Mouse (Mus musculus): Measurements from ENCODE around the gene Cx3cr1. TPM values are rescaled to one million over a fixed set of nuclear protein-coding genes. Genes with fewer than 3 reads are reported as not detected.

Cx3cr1 gene
- polyA plus RNA-seq, 1 experiment from 2014 or later = 6.1 TPM

DNA sequence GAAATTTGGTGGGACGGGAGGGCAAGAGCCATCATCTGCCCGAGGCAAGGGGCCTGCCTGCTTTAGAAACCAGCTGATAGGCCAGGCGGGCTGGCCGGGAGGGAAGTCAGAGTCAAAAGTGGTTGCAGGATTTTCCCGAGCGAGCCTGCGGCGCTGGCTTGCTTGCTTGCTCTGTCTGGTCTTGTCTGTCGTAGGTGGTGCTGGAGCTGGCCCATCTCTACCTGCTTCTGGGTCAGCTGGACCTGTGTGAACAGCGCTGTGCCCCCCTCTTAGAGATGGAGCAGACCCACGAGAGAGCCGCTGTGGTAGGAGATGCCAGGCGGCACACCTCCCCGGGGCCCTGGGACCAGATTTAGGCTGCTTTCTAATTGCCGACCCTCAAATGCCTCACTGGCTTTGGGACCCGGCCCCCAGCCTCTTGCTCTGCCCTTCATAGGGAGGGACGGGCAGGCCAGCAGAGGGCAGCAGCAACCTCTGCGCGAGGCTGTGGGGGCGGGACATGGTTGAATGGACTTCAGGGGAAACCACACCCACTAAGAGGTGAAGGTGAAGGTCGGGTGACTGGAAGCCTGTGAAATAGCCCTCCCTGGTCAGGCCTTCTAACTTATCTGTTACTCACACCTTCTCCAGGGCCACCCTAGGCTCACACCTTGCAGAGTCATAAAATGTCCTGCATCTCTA, 106.6 kb downstream of the Cx3cr1 start:
- 9% methylated on average over 21 of the region's 21 CpGs for WGBS
- H3K36me3 ChIP-seq (replicated peaks) = no peaks in the 10 kb centered on the region
- H3K4me1 ChIP-seq = peaks cover 13% of the 10 kb centered on the region
- H3K9me3 ChIP-seq = no peaks in the 10 kb centered on the region
- H3K4me3 ChIP-seq = peak overlapping the region; percentile 43
- H3K27me3 ChIP-seq (replicated peaks; ENCODE audit: low read depth, poor library complexity, severe bottlenecking) = peaks cover 26% of the 10 kb centered on the region
- H3K27ac ChIP-seq (replicated peaks) = peak overlapping the region; percentile 60; the same call in 1 of the 2 replicates
- DNase-seq (ENCODE audit: low spot score) = peak; percentile 89

DNA sequence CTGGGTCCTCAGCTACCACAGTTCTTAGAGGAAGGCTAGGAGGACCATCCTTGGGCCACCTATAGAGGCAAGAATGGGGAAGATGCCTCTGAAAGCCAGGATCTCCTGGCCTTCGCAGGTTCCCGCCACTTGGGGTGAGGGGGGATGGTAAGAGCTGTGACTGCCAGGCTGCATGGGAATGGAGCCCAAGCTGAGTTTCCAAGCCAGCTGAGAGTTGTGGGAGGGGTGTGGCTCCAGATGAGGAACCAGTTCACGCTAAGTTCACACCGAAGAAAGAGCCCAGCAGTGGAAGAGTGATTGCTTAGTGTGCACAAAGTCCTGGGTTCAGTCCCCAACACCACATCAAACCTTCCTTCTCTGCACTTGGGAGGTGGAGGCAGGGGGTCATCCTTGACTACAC, 107.5 kb downstream of the Cx3cr1 start:
- Histone ChIP-seq H3K36me3 (replicated peaks) (no peaks in the 10 kb centered on the region), H3K4me3 (no peak overlapping the region), H3K27ac (replicated peaks) (no peak overlapping the region), H3K4me1 (peaks cover 13% of the 10 kb centered on the region), H3K9me3 (no peaks in the 10 kb centered on the region), H3K27me3 (replicated peaks; ENCODE audit: low read depth, poor library complexity, severe bottlenecking) (peaks cover 26% of the 10 kb centered on the region)
- 80% methylated on average over 4 of the region's 4 CpGs for WGBS
- no peak for DNase-seq (ENCODE audit: low spot score)

DNA sequence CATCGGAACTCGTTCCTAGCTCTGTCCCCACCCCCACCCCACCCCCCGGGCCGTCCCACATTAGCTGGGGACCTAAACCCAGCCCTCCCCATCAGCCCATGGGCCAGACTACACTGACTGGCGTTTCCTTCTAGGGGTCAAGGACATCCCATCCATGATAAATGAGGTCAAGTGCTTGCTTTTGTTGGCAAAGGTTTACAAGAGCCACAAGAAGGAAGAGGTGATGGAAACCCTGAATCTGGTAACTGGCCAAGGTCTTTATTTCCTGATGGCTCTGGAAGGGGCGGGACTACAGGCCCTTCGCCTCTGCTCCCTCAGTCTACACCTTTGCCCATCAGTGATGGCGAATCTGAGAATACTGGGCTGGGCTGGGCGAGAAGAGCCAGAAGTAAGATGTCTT, 110.8 kb downstream of the Cx3cr1 start:
- Histone ChIP-seq H3K27ac (replicated peaks) (no peak overlapping the region), H3K36me3 (replicated peaks) (no peaks in the 10 kb centered on the region), H3K9me3 (no peaks in the 10 kb centered on the region), H3K27me3 (replicated peaks; ENCODE audit: low read depth, poor library complexity, severe bottlenecking) (peaks cover 26% of the 10 kb centered on the region), H3K4me3 (no peak overlapping the region), H3K4me1 (peaks cover 13% of the 10 kb centered on the region)
- no peak for DNase-seq (ENCODE audit: low spot score)
- 77% methylated on average over 9 of the region's 9 CpGs for WGBS

DNA sequence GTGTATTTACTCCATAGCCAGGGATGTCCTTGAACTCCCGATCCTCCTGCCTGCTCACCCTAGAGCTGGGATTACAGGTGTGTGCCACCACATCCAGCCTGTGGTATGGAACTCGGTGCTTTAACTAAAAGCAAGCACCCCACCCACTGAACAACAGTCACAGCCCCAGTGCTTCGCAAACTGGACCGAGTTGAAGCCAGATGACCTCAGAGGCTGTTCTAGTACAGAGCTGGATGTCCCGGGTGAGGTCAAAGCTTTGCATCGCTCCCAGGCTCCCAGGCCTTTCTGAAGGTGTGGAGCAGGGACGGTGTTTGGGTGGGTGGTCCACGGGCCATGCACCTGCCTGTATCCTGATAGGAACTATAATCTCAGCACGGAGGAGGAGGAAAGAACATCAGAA, 118.3 kb downstream of the Cx3cr1 start:
- H3K27ac ChIP-seq (replicated peaks) = no peak overlapping the region
- WGBS = 82% methylated on average over 9 of the region's 9 CpGs
- H3K36me3 ChIP-seq (replicated peaks) = no peaks in the 10 kb centered on the region
- DNase-seq (ENCODE audit: low spot score) = no peak
- H3K27me3 ChIP-seq (replicated peaks; ENCODE audit: low read depth, poor library complexity, severe bottlenecking) = no peaks in the 10 kb centered on the region
- peaks cover 9% of the 10 kb centered on the region for H3K4me1 ChIP-seq
- H3K4me3 ChIP-seq = no peak overlapping the region
- H3K9me3 ChIP-seq = no peaks in the 10 kb centered on the region

DNA sequence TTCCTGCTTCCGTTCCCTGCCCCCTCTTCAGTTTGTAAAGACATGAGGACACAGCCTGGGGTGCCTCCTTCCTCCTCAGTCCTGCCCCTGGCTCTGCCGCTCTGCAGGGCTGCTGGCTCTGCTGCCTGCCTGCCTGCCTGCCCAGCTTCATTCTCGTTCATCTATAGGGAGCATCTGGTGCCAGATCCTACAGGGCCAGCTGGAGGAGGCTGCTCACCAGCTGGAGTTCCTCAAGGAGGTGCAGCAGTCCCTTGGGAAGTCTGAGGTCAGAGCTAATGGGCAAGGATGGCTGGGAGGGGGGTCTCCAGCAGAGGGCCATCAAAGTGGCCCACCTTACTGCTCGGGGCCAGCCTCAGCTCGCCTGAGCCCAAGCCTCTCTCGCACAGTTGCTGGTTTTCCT, 119.2 kb downstream of the Cx3cr1 start:
- WGBS = 43% methylated on average over 6 of the region's 6 CpGs
- H3K4me3 ChIP-seq = no peak overlapping the region
- H3K36me3 ChIP-seq (replicated peaks) = no peaks in the 10 kb centered on the region
- DNase-seq (ENCODE audit: low spot score) = peak; percentile 24
- no peaks in the 10 kb centered on the region for H3K27me3 ChIP-seq (replicated peaks; ENCODE audit: low read depth, poor library complexity, severe bottlenecking)
- no peaks in the 10 kb centered on the region for H3K9me3 ChIP-seq
- peak overlapping the region; percentile 61; the same call in 1 of the 2 replicates for H3K27ac ChIP-seq (replicated peaks)
- peaks cover 9% of the 10 kb centered on the region for H3K4me1 ChIP-seq

DNA sequence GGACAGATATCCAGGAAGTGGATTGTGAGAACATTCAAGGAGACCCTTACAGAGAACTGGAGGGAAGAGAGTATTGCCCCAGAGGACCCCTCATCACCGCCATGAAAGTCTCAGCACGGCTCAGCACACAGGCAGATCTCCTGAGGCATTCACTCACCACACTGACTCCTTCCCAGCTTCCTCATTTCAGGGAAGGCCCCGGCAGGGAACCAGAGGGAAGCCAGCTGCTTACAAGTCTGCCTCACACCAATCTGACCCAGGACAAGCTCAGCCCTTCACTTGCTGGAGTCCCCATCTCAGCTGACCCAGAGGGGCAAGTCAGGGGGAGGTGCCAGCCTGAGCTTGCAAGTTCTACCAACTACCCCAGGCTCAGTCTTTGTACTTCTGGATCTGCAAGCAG, 120.9 kb downstream of the Cx3cr1 start:
- no peaks in the 10 kb centered on the region for H3K9me3 ChIP-seq
- DNase-seq (ENCODE audit: low spot score) = no peak
- 57% methylated on average over 3 of the region's 3 CpGs for WGBS
- peaks cover 10% of the 10 kb centered on the region for H3K4me1 ChIP-seq
- H3K27ac ChIP-seq (replicated peaks) = no peak overlapping the region
- H3K36me3 ChIP-seq (replicated peaks) = no peaks in the 10 kb centered on the region
- no peak overlapping the region for H3K4me3 ChIP-seq
- no peaks in the 10 kb centered on the region for H3K27me3 ChIP-seq (replicated peaks; ENCODE audit: low read depth, poor library complexity, severe bottlenecking)

DNA sequence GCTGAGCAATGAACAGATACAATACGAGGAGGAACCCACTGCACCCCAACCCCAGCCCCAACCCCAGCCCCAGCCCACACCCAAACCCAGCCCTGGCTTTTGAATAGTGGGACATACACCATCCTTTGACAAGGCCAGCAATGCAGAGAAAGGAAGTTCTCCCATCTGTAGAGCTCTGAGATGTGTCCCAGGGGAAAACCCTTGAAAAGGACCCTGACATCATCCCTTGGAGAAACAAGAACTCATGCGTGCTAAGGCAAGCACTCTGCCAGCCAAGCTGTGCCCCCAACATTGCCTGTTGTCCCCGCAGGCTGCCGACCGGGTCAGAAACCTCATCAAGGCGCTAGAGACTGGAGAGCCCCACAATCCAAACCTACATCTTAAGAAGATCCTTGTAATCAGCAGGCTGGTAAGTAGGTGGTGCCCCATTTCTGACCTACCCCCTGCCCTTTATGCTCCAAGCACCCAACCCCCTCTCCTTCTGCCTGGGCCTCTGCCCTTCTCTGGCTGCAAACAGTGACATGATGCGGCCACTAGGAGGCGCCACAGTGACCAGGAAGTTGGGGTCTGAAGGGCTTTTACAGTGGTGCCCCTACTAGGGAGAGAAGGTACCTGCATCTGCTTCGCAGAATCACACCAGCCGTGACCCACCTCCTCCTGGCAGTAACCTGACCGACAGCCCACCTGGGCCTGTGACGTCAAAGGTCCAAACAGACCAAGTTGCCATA, 124.3 kb downstream of the Cx3cr1 start:
- Histone ChIP-seq H3K9me3 (no peaks in the 10 kb centered on the region), H3K4me3 (no peak overlapping the region), H3K27me3 (replicated peaks; ENCODE audit: low read depth, poor library complexity, severe bottlenecking) (no peaks in the 10 kb centered on the region), H3K4me1 (peaks cover 20% of the 10 kb centered on the region), H3K27ac (replicated peaks) (no peak overlapping the region), H3K36me3 (replicated peaks) (no peaks in the 10 kb centered on the region)
- DNase-seq (ENCODE audit: low spot score) = peak; percentile 22
- 76% methylated on average over 12 of the region's 12 CpGs for WGBS

DNA sequence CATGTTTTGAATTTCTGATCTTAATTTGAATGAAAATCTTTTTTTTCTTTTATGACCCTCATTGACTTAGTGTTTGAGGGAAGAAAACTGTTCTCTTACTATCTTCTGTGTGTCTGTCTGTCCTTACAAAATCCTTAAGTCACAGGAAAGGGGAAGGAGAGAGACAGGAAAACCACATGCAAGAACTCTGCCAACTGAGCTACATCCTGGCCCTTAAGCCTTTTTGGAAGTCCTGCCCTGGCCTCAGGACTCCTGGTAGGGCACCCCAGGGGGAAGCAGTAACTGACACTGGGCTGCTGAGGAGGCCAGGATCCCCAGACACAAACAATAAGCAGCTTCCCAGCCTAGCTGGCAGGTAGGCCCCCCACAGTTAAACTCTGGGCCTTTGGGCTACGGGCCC, 126.4 kb downstream of the Cx3cr1 start:
- H3K4me1 ChIP-seq = peaks cover 33% of the 10 kb centered on the region
- H3K27ac ChIP-seq (replicated peaks) = no peak overlapping the region
- 54% methylated on average over 1 of the region's 1 CpGs for WGBS

DNA sequence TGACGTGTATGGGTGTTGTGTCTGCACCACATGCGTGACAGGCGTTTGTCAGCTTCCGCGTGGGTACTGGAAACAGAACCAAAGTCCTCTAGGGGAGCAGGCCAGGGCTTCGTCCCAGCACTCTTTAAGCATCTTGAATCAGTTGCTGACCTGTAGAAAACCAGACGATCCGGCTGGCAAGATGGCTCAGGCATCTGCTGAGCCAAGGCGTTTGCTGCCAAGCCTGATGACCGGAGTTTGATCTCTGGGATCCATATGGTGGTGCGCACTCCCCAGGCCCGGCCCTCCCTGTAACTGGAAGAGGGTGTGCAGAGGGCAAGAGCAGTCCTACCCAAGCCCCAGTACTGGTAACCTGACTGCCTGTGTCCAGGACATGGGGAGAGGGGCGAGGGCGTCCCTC, 127.8 kb downstream of the Cx3cr1 start:
- no peak for DNase-seq (ENCODE audit: low spot score)
- 88% methylated on average over 14 of the region's 14 CpGs for WGBS

More for the DNA sequence above, 126.4 kb downstream of the Cx3cr1 start:
- no peaks in the 10 kb centered on the region for H3K27me3 ChIP-seq (replicated peaks; ENCODE audit: low read depth, poor library complexity, severe bottlenecking)
- H3K36me3 ChIP-seq (replicated peaks) = no peaks in the 10 kb centered on the region
- H3K9me3 ChIP-seq = no peaks in the 10 kb centered on the region
- H3K4me3 ChIP-seq = no peak overlapping the region
- DNase-seq (ENCODE audit: low spot score) = no peak

DNA sequence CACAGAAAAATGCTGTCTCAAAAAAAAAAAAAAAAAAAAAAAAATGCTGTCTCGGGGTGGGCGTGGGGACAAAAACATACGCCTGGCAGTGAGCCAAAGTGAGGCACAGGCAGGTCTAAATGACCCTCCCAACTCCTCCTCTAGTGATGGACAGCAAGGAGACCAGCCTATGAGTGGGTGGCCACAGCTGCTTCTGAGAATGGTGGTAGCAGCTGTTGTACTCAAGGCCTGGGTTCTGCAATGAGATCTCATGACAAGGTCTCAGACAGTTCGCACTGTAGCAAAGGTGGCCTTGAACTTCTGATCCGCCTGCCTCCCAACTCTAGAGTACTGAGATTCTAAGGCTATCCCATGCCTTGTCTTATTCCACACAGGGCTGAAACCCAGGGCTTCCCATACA, 128.3 kb downstream of the Cx3cr1 start:
- peaks cover 49% of the 10 kb centered on the region for H3K4me1 ChIP-seq
- no peak for DNase-seq (ENCODE audit: low spot score)
- H3K4me3 ChIP-seq = no peak overlapping the region
- H3K27ac ChIP-seq (replicated peaks) = no peak overlapping the region
- 93% methylated on average over 5 of the region's 5 CpGs for WGBS
- no peaks in the 10 kb centered on the region for H3K36me3 ChIP-seq (replicated peaks)
- no peaks in the 10 kb centered on the region for H3K27me3 ChIP-seq (replicated peaks; ENCODE audit: low read depth, poor library complexity, severe bottlenecking)
- H3K9me3 ChIP-seq = no peaks in the 10 kb centered on the region

More for the DNA sequence above, 127.8 kb downstream of the Cx3cr1 start:
- Histone ChIP-seq H3K9me3 (no peaks in the 10 kb centered on the region), H3K36me3 (replicated peaks) (no peaks in the 10 kb centered on the region), H3K27me3 (replicated peaks; ENCODE audit: low read depth, poor library complexity, severe bottlenecking) (no peaks in the 10 kb centered on the region), H3K27ac (replicated peaks) (0 out of 2 replicates have a peak overlapping the region, but pooled peaks have one; percentile 30), H3K4me3 (no peak overlapping the region), H3K4me1 (peaks cover 44% of the 10 kb centered on the region)

DNA sequence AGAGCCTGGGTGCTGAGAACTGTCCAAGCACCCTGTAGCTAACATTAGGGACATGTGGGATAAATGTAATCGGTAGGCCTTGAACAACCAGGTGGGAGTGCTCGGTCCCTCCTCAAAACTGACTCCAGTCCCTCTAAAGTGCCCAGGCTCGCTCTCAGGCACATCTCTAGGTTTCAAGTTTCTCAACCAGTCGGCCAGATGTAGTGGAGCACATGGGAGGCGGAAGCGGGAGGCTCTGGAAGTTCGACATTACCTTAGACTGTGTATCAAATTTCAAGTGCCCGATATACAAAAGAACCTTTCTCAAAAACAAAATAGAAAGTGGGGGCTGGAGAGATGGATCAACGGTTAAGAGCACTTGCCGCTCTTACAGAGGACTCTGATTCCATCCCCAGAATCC, 130.0 kb downstream of the Cx3cr1 start:
- Histone ChIP-seq H3K4me1 (peaks cover 52% of the 10 kb centered on the region), H3K36me3 (replicated peaks) (no peaks in the 10 kb centered on the region), H3K27me3 (replicated peaks; ENCODE audit: low read depth, poor library complexity, severe bottlenecking) (no peaks in the 10 kb centered on the region), H3K4me3 (no peak overlapping the region), H3K9me3 (no peaks in the 10 kb centered on the region), H3K27ac (replicated peaks) (peak overlapping the region; percentile 75; the same call in 1 of the 2 replicates)
- DNase-seq (ENCODE audit: low spot score) = peak; percentile 48
- 53% methylated on average over 10 of the region's 10 CpGs for WGBS

DNA sequence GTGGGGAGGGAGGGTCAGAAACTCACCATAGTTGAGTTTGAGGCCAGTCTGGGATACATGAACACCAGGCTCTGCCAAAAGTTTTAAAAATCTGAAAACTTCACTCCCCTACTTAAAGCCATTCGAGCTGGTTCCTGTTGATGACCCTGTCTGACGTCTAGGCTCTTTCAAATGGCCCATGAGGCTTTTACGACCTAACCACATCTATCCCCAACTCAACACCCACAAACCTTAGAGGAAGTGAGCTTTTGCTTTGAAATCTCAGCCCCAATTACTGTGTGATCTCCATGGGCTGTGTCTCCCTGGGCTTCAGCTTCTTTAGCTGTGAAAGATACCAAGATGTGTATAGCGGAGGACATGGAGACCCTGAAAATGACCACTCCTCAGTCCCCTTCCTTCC, 131.2 kb downstream of the Cx3cr1 start:
- no peak overlapping the region for H3K27ac ChIP-seq (replicated peaks)
- H3K36me3 ChIP-seq (replicated peaks) = no peaks in the 10 kb centered on the region
- WGBS = 87% methylated on average over 4 of the region's 4 CpGs
- H3K9me3 ChIP-seq = no peaks in the 10 kb centered on the region
- H3K27me3 ChIP-seq (replicated peaks; ENCODE audit: low read depth, poor library complexity, severe bottlenecking) = no peaks in the 10 kb centered on the region
- no peak for DNase-seq (ENCODE audit: low spot score)
- peaks cover 49% of the 10 kb centered on the region for H3K4me1 ChIP-seq
- no peak overlapping the region for H3K4me3 ChIP-seq

Data from embryonic facial prominence, embryonic 10.5 days (tissue).